Mouse (Mus musculus) ES-E14 (cell line): ENCODE measurements around the gene Tex21.

ENCODE experiments used
- HCFC1 ChIP-seq: IDR thresholded peaks from 2 replicates; pipeline ENCODE4 v1.6.1; 2012; ENCODE audit warnings: low read length, inconsistent platforms, borderline replicate concordance; ENCODE audit not compliant: insufficient read depth
- MAFK ChIP-seq: IDR thresholded peaks from 2 replicates; pipeline ENCODE4 v1.6.1; 2014; ENCODE audit warnings: mild to moderate bottlenecking, low read depth, low read length, inconsistent platforms; ENCODE audit not compliant: insufficient read depth
- ZC3H11A ChIP-seq: IDR thresholded peaks from 2 replicates; pipeline ENCODE4 v1.6.1; 2012; ENCODE audit warnings: low read depth, mild to moderate bottlenecking, inconsistent platforms, low read length, borderline replicate concordance
- ZNF384 ChIP-seq: IDR thresholded peaks from 2 replicates; pipeline ENCODE4 v1.6.1; 2012; ENCODE audit warnings: low read depth, low read length, inconsistent platforms

DNA sequence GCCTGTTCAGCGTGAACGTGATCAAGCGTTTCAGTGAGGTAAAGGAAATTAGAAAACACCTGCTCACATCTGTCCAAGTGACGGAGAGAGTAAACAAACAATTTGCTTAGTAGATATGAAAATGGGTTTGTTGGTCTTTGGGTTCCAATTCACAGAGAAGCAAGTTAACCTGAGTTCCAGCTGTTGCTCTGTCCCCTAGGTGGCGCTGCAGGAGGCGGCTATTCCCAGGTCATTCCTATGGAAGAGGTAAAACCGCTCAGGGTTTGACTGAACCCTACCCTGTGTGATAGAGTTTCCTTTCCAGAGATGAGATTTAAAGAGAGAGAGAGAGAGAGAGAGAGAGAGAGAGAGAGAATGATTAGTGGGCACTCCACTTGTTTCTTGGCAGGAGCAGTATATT lies 46.6 kb upstream of the Tex21 start:
- TF ChIP-seq HCFC1 (no peak), ZC3H11A (no peak), MAFK (no peak), ZNF384 (no peak)
